ENCODE assay signal across 8 mouse cellular contexts in the genomic region with DNA sequence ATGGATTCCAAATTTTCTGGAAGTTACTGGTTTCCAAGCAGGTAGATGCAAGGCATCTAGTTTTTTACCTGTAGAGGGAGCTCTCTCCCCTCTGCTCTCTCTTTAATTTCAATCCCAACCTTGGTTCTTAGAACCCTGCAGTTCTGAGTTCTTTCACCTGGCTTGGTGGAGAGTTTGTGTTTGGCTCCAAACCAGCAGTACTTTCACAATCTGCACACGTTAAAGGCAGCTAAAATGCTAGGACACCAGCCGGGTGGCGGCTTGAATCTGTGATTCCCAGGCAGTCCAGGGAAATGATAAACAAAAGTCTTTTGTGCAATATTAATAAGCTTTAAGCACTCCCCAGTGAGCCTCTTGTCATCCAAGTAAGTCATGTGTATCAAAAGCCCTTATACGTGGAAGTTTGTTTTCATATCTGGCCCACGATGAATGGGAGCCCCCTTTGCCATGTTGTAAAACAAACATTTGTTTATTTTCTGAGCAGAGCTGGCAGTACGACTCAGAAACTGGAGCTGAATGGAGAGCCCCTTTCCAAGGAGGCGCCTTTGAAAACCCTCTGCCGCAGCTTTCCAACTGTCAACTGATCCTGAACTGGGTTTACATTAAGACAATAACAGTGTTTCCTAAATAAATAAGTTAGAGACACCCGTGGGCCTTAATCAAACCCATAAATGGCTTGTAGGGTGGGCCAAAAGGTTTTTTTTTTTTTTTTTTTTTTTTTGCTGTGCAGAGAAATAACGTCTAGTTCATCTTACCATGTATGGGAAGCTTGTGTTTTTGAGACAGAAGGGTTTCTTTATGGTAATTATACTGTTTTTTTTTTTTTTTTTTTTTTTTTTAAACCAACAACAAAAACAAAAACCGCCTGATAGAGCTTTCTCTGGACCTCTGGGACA.
A peak's percentile ranks its signal among the peaks of the same experiment; 100 is the strongest.
DNase-seq lines count a peak whose midpoint lies in the region; ATAC-seq and TF ChIP-seq lines count a peak whose summit lies in the region.

No protein-coding gene starts in this region.

- 2% methylated on average over 11 of the region's 11 CpGs for WGBS in forebrain, embryonic 13.5 days
- 8% methylated on average over 11 of the region's 11 CpGs for WGBS in hindbrain, postnatal 0 days
- WGBS in liver, postnatal 0 days (ENCODE audit: insufficient replicate concordance) = 38% methylated on average over 11 of the region's 11 CpGs

- H3K27ac ChIP-seq in forebrain, embryonic 13.5 days = no peak overlapping the region
- H3K27ac ChIP-seq in hindbrain, postnatal 0 days = peak overlapping the region; percentile 54
- no peak overlapping the region for H3K27ac ChIP-seq in liver, postnatal 0 days (ENCODE audit: low read depth)

- H3K27me3 ChIP-seq in forebrain, embryonic 13.5 days = peaks cover 70% of the 10 kb centered on the region
- no peaks in the 10 kb centered on the region for H3K27me3 ChIP-seq in hindbrain, postnatal 0 days (ENCODE audit: insufficient read depth, low read length)
- no peaks in the 10 kb centered on the region for H3K27me3 ChIP-seq in liver, postnatal 0 days (ENCODE audit: insufficient read depth, low read length)

- DNase-seq in heart, adult 11 months = peak; percentile 74
- no peak for DNase-seq in heart, adult 9 months (ENCODE audit: low spot score in 2 of 2)
- DNase-seq in c-Kit-positive CD71-positive TER-119-positive erythroid progenitor cells, embryonic 14.5 days (ENCODE audit: low spot score) = peak; percentile 1
- peak; percentile 85 for DNase-seq in hindbrain, postnatal 0 days (ENCODE audit: low spot score)
- DNase-seq in liver, postnatal 0 days = no peak
- peak; percentile 21 for DNase-seq in retina, postnatal 7 days (ENCODE audit: low read depth, low spot score)
- no peak for DNase-seq in spleen, postnatal 36 days (ENCODE audit: low spot score in 2 of 2)

- H3K9ac ChIP-seq in forebrain, embryonic 13.5 days = no peak overlapping the region
- no peak overlapping the region for H3K9ac ChIP-seq in hindbrain, postnatal 0 days (replicated peaks; ENCODE audit: low read length)
- H3K9ac ChIP-seq in liver, postnatal 0 days (replicated peaks) = no peak overlapping the region

- H3K36me3 ChIP-seq in forebrain, embryonic 13.5 days (ENCODE audit: poor library complexity, severe bottlenecking) = no peaks in the 10 kb centered on the region
- H3K36me3 ChIP-seq in hindbrain, postnatal 0 days (ENCODE audit: insufficient read depth, low read length) = no peaks in the 10 kb centered on the region
- H3K36me3 ChIP-seq in liver, postnatal 0 days (replicated peaks; ENCODE audit: insufficient read depth, low read length) = no peaks in the 10 kb centered on the region

- H3K9me3 ChIP-seq in forebrain, embryonic 13.5 days (replicated peaks) = no peaks in the 10 kb centered on the region
- no peaks in the 10 kb centered on the region for H3K9me3 ChIP-seq in hindbrain, postnatal 0 days (ENCODE audit: low read length)
- no peaks in the 10 kb centered on the region for H3K9me3 ChIP-seq in liver, postnatal 0 days (ENCODE audit: low read length)

- H3K4me1 ChIP-seq in forebrain, embryonic 13.5 days = peaks cover 13% of the 10 kb centered on the region
- H3K4me1 ChIP-seq in hindbrain, postnatal 0 days (ENCODE audit: insufficient read depth, low read length) = 0 out of 2 replicates have a peak, but pooled peaks cover 7% of the 10 kb centered on the region
- H3K4me1 ChIP-seq in liver, postnatal 0 days (ENCODE audit: insufficient read depth) = no peaks in the 10 kb centered on the region

- TF ChIP-seq CTCF in hindbrain, postnatal 0 days (IDR thresholded peaks at IDR 0.05; ENCODE audit: low read depth) = peak; percentile 74
- peak; percentile 54 for TF ChIP-seq CTCF in liver, postnatal 0 days (IDR thresholded peaks at IDR 0.05; ENCODE audit: low read depth)

- TF ChIP-seq EP300 in liver, postnatal 0 days (IDR thresholded peaks at IDR 0.05; ENCODE audit: low read depth) = no peak

- H3K4me2 ChIP-seq in forebrain, embryonic 13.5 days = peak overlapping the region; percentile 44
- H3K4me2 ChIP-seq in hindbrain, postnatal 0 days (ENCODE audit: low read depth, low read length) = peak overlapping the region; percentile 38
- H3K4me2 ChIP-seq in liver, postnatal 0 days (ENCODE audit: low read depth, low read length) = peak overlapping the region; percentile 40; the same call in 1 of the 2 replicates

- peak overlapping the region; percentile 15; the same call in 1 of the 2 replicates for H3K4me3 ChIP-seq in forebrain, embryonic 13.5 days
- peak overlapping the region; percentile 12 for H3K4me3 ChIP-seq in hindbrain, postnatal 0 days (ENCODE audit: low read length)
- no peak overlapping the region for H3K4me3 ChIP-seq in liver, postnatal 0 days (ENCODE audit: low read depth, low read length)

- ATAC-seq in forebrain, embryonic 13.5 days = peak; percentile 67
- peak; percentile 85 for ATAC-seq in hindbrain, postnatal 0 days
- ATAC-seq in liver, postnatal 0 days = no peak

Comparison
In these comparisons a context has a peak if more than half of its experiments do, and no peak if none do; other contexts are left out.
1. DNase-seq: peak in heart, adult 11 months (single experiment), c-Kit-positive CD71-positive TER-119-positive erythroid progenitor cells, embryonic 14.5 days (single experiment), hindbrain, postnatal 0 days (single experiment) and retina, postnatal 7 days (single experiment); none in heart, adult 9 months (0 of 2), liver, postnatal 0 days (single experiment) and spleen, postnatal 36 days (0 of 2).
2. Peak in every context shown above with its lines, with median percentiles within 50 percentile points of each other: H3K4me2 ChIP-seq.